Mouse (Mus musculus) kidney, embryonic 14.5 days (tissue): ENCODE results near the gene Nckipsd. TPM values are rescaled to one million over a fixed set of nuclear protein-coding genes. Genes with fewer than 3 reads are reported as not detected.

ENCODE experiments used
- ATAC-seq: fragments of 200-750 bp; cut with Nextera tagmentation; 2 replicates; pipeline ENCODE4 v1.8.0; 2017; ENCODE audit warnings: moderate number of reproducible peaks, mild to moderate bottlenecking, moderate TSS enrichment, moderate library complexity; ENCODE audit not compliant: low FRiP score, low TSS enrichment
- H3K27ac ChIP-seq: fragments of 300-500 bp; sonication (generic); 2 replicates; pipeline ENCODE4 v1.5.1; 2014; ENCODE audit warnings: low read depth, mild to moderate bottlenecking, low read length, moderate library complexity, mixed read lengths
- H3K27me3 ChIP-seq: fragments of 300-500 bp; sonication (generic); 2 replicates; pipeline ENCODE4 v1.6.1; 2014; ENCODE audit warnings: mild to moderate bottlenecking, low read length; ENCODE audit not compliant: control insufficient read depth, insufficient read depth
- H3K36me3 ChIP-seq: fragments of 300-500 bp; sonication (generic); 2 replicates; pipeline ENCODE4 v1.6.1; 2014; ENCODE audit warnings: low read length, mixed read lengths; ENCODE audit not compliant: control insufficient read depth, insufficient read depth
- H3K4me1 ChIP-seq: fragments of 300-500 bp; sonication (generic); 2 replicates; pipeline ENCODE4 v1.6.1; 2014; ENCODE audit warnings: low read length, mixed read lengths; ENCODE audit not compliant: control insufficient read depth, insufficient read depth
- H3K4me2 ChIP-seq: fragments of 300-500 bp; sonication (generic); replicated peaks from 2 replicates; pipeline ENCODE4 v1.6.1; 2014; ENCODE audit warnings: low read depth, mild to moderate bottlenecking, low read length
- H3K4me3 ChIP-seq: fragments of 300-500 bp; sonication (generic); 2 replicates; pipeline ENCODE4 v1.5.1; 2014; ENCODE audit warnings: mild to moderate bottlenecking, low read length
- H3K9ac ChIP-seq: fragments of 300-500 bp; sonication (generic); 2 replicates; pipeline ENCODE4 v1.6.1; 2014; ENCODE audit warnings: low read depth, mild to moderate bottlenecking, low read length, moderate library complexity
- H3K9me3 ChIP-seq: fragments of 300-500 bp; sonication (generic); 2 replicates; pipeline ENCODE4 v1.6.1; 2016; ENCODE audit warnings: low read length; ENCODE audit not compliant: control insufficient read depth
- WGBS: fragments of 180-500 bp; shearing (Covaris S2); extraction: QIAGEN DNeasy Blood & Tissue Kit; methylation state at CpG from one replicate; pipeline ENCODE4 v1.1.7; 2014; 5-methylcytosine and 5-hydroxymethylcytosine counted together
- polyA plus RNA-seq: library from polyadenylated mRNA; unstranded; fragments of >200 nt; fragmentation: Nextera tagmentation; extraction: Ambion mirVana; gene quantifications from 2 replicates; pipeline ENCODE4 v1.2.1, GENCODE M21; 2014

Gene Nckipsd
- polyA plus RNA-seq, 1 experiment from 2014 or later, result 21.7 TPM

DNA sequence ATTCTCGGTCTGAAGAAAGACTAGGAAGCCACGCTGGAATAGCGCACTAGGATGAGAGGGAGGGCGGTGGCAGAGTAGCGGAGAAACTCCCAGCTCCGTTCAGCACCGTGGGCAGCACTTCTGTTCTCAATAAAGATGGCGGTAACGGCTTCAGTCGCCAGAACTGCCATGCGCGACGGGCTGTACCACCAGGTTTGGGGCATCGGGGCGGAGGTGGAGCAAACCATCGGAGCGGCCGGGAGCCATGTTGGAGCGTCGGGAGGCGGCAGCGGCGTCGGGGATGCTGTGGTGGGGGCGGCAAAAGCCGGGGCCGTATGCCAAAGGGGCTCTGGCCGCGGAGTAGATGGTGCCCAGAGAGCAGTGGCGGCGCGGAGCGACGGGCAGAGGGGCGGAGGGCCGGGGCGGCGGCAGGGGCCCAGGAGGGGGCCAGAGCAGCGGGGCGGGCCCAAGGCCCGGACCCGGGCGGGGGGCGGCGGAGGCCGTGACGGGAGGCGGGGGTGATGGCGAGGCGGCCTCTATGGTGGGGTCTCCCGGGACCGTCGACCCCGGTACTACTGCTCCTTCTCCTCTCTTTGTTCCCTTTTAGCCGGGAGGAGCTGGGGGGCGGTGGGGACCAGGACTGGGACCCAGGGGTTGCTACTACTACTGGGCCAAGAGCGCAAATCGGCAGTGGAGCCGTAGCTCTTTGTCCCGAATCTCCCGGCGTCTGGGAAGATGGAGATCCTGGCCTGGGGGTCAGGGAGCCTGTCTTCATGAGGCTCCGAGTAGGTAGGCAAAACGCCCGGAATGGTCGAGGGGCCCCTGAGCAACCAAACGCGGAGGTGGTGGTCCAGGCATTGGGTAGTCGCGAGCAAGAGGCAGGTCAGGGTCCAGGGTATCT is 17.9 kb downstream of the Nckipsd start, which contains the start of gene Celsr3:
TSS of gene Celsr3 (plus strand) at position 501 of the 880 bp plus-strand sequence.
- Histone ChIP-seq H3K36me3 (no peaks in the 10 kb centered on the region), H3K4me3 (peak within 1 kb of the TSS; percentile 45), H3K9ac (no peak within 1 kb of the TSS), H3K27ac (no peak within 1 kb of the TSS), H3K4me2 (peak within 1 kb of the TSS; percentile 71), H3K27me3 (peaks cover 80% of the 10 kb centered on the region), H3K4me1 (peaks cover 7% of the 10 kb centered on the region), H3K9me3 (no peaks in the 10 kb centered on the region)
- WGBS, result 2% methylated on average over 53 of the region's 70 CpGs
- ATAC-seq, result peak; percentile 53

DNA sequence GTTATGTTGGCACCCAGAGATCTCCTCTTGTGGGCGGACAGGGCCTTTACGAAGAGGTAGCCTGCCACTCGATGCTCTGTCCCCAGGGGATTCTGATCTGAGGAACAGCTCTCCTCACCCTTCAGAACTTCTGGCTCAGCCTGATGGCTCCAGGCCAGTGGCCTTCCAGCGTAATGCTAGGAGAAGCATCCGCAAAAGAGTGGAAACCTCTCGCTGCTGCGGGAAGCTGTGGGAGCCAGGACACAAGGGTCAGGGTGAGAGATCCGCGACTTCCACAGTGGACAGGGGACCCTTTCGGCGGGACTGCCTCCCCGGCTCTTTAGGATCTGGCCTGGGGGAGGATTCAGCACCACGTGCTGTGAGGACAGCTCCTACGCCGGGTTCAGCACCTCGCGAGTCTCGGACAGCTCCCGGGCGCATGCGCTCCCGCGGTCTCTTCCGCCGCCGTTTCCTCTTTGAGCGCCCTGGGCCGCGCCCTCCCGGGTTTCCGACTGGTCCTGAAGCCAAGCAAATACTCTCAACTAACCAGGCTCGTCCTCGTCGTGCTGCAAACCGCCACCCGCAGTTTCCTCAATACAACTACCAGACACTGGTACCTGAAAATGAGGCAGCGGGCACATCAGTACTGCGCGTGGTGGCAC is 18.7 kb downstream of the Nckipsd start:
- WGBS, result 3% methylated on average over 39 of the region's 39 CpGs
- Histone ChIP-seq H3K9me3 (no peaks in the 10 kb centered on the region), H3K4me2 (peak overlapping the region; percentile 70)

DNA sequence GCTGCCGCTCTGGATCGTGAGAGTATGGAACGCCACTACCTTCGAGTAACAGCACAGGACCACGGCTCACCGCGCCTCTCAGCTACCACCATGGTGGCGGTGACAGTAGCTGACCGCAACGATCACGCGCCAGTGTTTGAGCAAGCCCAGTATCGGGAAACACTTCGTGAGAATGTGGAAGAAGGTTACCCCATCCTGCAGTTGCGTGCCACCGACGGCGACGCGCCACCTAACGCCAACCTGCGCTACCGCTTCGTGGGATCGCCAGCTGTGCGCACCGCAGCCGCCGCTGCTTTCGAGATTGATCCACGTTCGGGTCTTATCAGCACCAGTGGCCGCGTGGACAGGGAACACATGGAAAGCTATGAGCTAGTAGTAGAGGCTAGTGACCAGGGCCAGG is 19.3 kb downstream of the Nckipsd start:
- peak; percentile 16; the same call in 1 of the 2 replicates for ATAC-seq

More for the DNA sequence above, 18.7 kb downstream of the Nckipsd start:
- Histone ChIP-seq H3K27me3 (peaks cover 88% of the 10 kb centered on the region), H3K36me3 (no peaks in the 10 kb centered on the region), H3K4me1 (peaks cover 11% of the 10 kb centered on the region), H3K9ac (no peak overlapping the region), H3K4me3 (peak overlapping the region; percentile 38), H3K27ac (no peak overlapping the region)
- peak; percentile 41; the same call in 1 of the 2 replicates for ATAC-seq

DNA sequence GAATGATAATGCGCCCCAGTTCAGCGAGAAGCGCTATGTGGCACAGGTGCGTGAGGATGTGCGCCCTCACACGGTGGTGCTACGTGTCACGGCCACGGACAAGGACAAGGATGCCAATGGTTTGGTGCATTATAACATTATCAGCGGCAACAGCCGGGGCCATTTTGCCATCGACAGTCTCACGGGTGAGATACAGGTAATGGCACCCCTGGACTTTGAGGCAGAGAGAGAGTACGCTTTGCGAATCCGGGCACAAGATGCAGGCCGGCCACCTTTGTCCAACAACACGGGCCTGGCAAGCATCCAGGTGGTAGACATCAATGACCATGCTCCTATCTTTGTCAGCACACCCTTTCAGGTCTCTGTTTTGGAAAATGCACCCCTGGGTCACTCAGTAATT is 19.7 kb downstream of the Nckipsd start:
- Histone ChIP-seq H3K9me3 (no peaks in the 10 kb centered on the region), H3K36me3 (no peaks in the 10 kb centered on the region), H3K27me3 (peaks cover 90% of the 10 kb centered on the region), H3K4me1 (peaks cover 13% of the 10 kb centered on the region), H3K4me2 (no peak overlapping the region), H3K27ac (no peak overlapping the region), H3K4me3 (peak overlapping the region; percentile 38; the same call in 1 of the 2 replicates), H3K9ac (no peak overlapping the region)
- WGBS, result 66% methylated on average over 18 of the region's 18 CpGs
- no peak for ATAC-seq

More for the DNA sequence above, 19.3 kb downstream of the Nckipsd start:
- H3K36me3 ChIP-seq, result no peaks in the 10 kb centered on the region
- H3K9me3 ChIP-seq, result no peaks in the 10 kb centered on the region
- H3K4me2 ChIP-seq, result peak overlapping the region; percentile 70
- H3K4me3 ChIP-seq, result peak overlapping the region; percentile 38
- peaks cover 13% of the 10 kb centered on the region for H3K4me1 ChIP-seq
- 17% methylated on average over 34 of the region's 34 CpGs for WGBS
- H3K9ac ChIP-seq, result no peak overlapping the region
- peaks cover 90% of the 10 kb centered on the region for H3K27me3 ChIP-seq
- no peak overlapping the region for H3K27ac ChIP-seq

DNA sequence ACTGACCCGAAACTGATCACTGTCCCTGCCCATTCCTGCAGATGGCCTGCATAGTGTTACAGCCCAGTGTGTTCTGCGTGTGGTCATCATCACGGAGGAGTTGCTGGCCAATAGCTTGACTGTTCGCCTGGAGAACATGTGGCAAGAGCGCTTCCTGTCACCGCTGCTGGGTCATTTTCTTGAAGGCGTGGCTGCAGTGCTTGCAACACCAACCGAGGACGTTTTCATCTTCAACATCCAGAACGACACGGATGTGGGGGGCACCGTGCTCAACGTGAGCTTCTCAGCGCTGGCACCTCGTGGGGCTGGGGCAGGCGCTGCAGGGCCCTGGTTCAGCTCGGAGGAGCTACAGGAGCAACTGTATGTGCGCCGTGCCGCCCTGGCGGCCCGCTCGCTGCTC is 23.5 kb downstream of the Nckipsd start:
- Histone ChIP-seq H3K9ac (0 out of 2 replicates have a peak overlapping the region, but pooled peaks have one; percentile 8), H3K4me3 (peak overlapping the region; percentile 38), H3K27me3 (peaks cover 60% of the 10 kb centered on the region), H3K9me3 (no peaks in the 10 kb centered on the region), H3K27ac (no peak overlapping the region), H3K36me3 (no peaks in the 10 kb centered on the region), H3K4me2 (peak overlapping the region; percentile 73), H3K4me1 (peaks cover 11% of the 10 kb centered on the region)
- 5% methylated on average over 23 of the region's 23 CpGs for WGBS
- ATAC-seq, result no peak

DNA sequence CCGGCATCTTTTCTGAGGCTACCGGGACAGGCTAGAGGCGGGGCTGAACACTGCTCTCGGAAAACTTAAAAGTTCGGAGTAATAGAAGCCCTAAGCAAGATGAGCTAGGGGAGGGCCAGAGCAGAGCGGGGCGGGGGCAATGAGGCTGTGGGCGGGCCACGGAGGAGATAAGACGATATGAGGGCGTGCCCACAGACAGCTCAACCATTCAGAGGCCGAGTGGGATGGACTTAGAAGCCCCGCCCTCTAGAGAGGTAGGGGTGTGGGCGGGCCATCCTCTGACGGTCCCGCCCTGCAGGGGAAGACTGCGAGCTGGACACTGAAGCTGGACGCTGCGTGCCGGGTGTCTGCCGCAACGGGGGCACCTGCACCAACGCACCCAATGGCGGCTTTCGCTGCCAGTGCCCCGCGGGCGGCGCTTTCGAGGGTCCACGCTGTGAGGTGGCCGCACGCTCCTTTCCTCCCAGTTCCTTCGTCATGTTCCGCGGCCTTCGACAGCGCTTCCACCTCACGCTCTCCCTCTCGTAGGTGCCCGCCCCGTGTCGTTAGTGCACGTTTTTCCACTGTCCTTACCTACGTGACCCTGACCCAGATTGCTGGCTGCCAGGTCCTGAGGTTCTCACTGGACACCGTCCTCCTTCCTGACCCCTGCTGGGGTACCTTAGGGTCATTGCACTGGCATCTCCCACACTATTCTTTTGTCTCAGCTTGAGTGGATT is 24.4 kb downstream of the Nckipsd start:
- ATAC-seq, result peak; percentile 98
- Histone ChIP-seq H3K27me3 (peaks cover 54% of the 10 kb centered on the region), H3K4me1 (peaks cover 6% of the 10 kb centered on the region), H3K27ac (no peak overlapping the region), H3K36me3 (no peaks in the 10 kb centered on the region), H3K9ac (no peak overlapping the region), H3K9me3 (no peaks in the 10 kb centered on the region), H3K4me3 (peak overlapping the region; percentile 38), H3K4me2 (peak overlapping the region; percentile 73)
- WGBS, result 3% methylated on average over 44 of the region's 46 CpGs

DNA sequence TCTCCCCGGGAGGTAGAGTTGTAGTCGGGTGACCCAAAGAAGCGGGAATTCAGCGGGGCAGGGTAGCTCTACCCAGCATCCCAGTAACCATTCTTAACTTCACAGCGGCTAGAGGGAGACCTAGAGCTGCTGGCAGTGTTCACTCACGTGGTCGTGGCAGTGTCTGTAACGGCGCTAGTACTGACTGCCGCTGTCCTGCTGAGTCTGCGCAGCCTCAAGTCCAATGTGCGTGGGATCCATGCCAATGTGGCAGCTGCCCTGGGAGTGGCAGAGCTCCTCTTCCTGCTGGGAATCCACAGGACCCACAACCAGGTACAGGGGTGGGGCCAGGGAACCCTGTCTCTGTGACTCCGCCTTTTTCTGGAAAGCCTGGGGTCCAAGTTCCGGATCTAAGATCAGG is 34.8 kb downstream of the Nckipsd start:
- H3K9ac ChIP-seq, result no peak overlapping the region
- no peaks in the 10 kb centered on the region for H3K4me1 ChIP-seq
- H3K27me3 ChIP-seq, result no peaks in the 10 kb centered on the region
- H3K9me3 ChIP-seq, result no peaks in the 10 kb centered on the region
- H3K4me2 ChIP-seq, result peak overlapping the region; percentile 27
- H3K4me3 ChIP-seq, result no peak overlapping the region; the same call in 1 of the 2 replicates
- H3K36me3 ChIP-seq, result no peaks in the 10 kb centered on the region
- no peak for ATAC-seq
- H3K27ac ChIP-seq, result no peak overlapping the region
- 12% methylated on average over 14 of the region's 14 CpGs for WGBS

DNA sequence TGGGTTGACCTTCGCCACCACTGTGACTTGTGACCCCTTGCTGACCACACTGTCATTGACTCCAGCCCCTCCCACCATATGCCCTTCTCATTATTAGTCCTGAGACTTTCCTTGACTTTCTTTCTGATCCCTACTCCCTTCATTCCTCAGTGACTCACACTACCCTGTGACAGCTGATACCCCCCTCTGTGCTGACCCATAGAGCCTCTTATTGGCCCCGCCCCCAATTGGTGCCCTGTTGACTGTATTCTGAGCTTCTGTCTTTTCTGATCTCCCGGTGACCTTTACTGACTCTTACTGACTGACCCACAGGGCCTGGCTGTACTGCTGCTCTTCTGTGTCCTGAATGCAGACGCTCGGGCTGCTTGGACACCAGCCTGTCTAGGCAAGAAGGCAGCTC is 37.2 kb downstream of the Nckipsd start:
- H3K36me3 ChIP-seq, result no peaks in the 10 kb centered on the region
- no peak overlapping the region for H3K9ac ChIP-seq
- WGBS, result 65% methylated on average over 5 of the region's 5 CpGs
- no peaks in the 10 kb centered on the region for H3K27me3 ChIP-seq
- no peak overlapping the region for H3K27ac ChIP-seq
- no peaks in the 10 kb centered on the region for H3K9me3 ChIP-seq
- no peak overlapping the region for H3K4me2 ChIP-seq
- H3K4me3 ChIP-seq, result no peak overlapping the region
- ATAC-seq, result no peak
- no peaks in the 10 kb centered on the region for H3K4me1 ChIP-seq
